Mouse (Mus musculus) olfactory bulb, adult 2 months (tissue): ENCODE data around the gene Mtmr10.

Source experiments
- CTCF ChIP-seq: fragments of 200-500 bp; IDR thresholded peaks from 2 replicates; pipeline ENCODE4 v1.5.1; 2012; ENCODE audit warnings: low read depth, mild to moderate bottlenecking, low read length, moderate library complexity; ENCODE audit not compliant: insufficient read depth
- POLR2A ChIP-seq: fragments of 200-500 bp; IDR thresholded peaks from 2 replicates; pipeline ENCODE4 v1.6.1; 2012; ENCODE audit warnings: mild to moderate bottlenecking, low read depth, low read length, moderate library complexity; ENCODE audit not compliant: insufficient read depth

- TF ChIP-seq POLR2A (no peak), CTCF (no peak)
Observed at GRCm38 (mm10) chr7:64358666-64359065, 71.2 kb downstream of the Mtmr10 start.
